Mouse (Mus musculus) cerebellum, postnatal 4 days (tissue): ENCODE results near the gene Susd3.

Source experiments
- DNase-seq, 2 experiments: peaks; one replicate each; pipeline ENCODE4 v3.0.0; 2022; ENCODE audit warnings: low spot score in 2 of 2, mixed read lengths in 1 of 2

The Susd3 gene

DNA sequence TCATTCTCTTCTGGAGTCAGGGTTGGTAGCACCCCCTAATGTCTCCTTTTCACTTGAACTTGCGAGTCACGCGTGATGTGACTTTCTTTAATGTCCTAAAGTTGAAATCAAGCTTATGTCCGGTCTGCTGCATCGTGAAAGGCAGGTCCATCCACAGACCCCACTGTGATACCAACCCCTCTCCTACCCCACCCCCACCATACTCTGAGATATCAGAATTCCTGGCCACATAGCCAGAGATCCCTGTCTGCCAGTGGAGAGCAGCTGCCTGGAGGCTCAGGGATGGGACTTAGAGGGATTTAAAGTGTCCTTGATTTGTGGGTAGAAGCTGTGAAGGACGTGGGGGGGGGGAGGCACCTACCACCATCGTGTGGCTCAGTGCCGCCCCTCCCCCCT lies at the start of gene Susd3:
Gene Susd3, minus strand, starts transcription at position 240 of the 396 bp plus-strand sequence.
- no peak for DNase-seq

GRCm38 (mm10) chr13:49296270-49296669 lies 47.8 kb upstream of the Susd3 start:
- no peak for DNase-seq

DNA sequence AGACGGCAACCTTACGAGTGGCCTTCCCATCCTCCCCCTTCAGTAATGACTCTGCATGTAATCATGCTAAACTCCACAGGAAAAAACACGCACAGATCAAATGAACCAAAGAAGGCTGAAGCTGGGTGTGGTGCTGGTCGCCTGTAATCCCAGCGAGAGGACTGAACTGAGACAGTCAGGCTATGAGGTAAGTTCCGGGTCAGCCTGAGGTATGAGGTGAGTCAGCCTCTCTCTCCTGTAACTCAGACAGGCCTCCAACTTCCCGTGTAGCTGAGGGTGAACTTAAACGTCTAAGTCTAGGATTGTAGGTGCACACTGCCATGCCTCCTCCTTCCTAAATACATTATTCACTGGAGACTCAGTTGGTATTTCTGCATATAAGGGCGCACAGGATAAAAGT lies 45.6 kb upstream of the Susd3 start:
- no peak for DNase-seq

DNA sequence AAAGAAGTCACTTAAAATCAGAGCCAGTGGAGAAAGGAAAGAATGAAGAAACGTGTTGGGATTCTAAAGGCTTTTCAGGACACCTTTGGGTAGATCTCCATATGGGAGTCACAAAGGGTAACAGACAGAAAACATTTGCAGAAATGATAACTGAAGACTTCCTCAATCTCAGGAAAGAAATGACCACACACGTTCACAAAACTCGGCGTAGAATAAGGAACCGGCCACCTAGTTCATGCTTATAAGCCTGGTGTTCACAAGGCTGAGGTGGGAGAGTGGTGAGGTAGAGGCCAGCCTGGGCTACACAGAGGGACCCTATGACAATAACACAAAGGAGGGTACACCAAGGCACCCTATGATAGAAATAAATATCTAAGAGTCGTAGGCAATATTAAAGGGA lies 43.4 kb upstream of the Susd3 start:
- no peak for DNase-seq

- peak in 1 of 2 experiments; percentile 12 for DNase-seq
Measured at GRCm38 (mm10) chr13:49291398-49291797, 42.9 kb upstream of the Susd3 start.

DNA sequence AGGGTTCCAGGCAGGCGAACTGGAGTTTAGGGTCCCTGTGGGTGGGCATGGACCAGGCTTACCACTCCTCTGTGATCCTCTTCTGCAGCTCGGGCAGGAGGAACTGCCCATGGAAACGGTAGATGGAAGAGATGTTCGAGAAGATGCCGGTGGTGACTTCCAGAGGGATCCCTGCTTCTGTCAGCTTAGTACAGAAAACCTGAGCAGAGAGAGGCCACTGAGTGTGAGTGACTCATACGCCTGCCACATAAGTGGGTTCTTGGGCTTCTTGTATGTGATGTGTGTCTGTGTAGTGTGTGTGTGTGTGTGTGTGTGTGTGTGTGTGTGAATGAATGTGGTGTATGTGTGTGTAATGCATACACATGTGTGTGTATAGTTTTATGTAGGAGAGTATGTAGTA lies 38.7 kb upstream of the Susd3 start:
- no peak for DNase-seq

DNA sequence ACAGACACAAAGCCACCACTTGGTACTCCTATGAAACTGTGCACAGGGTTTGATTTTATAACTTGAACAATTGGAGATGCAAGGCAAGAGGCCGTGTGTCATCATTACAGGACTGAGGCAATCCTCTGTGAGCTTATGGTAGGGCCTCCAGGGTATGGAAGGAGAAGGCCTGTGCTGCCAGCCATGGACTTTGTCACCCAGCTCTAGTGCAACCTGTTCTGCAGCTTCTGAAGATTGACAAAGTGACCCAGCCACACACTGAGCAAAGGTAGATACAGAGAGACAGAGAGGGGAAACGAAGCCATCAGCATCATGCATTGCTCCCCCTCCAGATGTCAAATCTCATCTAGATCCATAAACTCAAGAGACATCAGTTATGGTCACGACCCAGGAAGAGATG lies 38.2 kb upstream of the Susd3 start:
- no peak for DNase-seq

DNA sequence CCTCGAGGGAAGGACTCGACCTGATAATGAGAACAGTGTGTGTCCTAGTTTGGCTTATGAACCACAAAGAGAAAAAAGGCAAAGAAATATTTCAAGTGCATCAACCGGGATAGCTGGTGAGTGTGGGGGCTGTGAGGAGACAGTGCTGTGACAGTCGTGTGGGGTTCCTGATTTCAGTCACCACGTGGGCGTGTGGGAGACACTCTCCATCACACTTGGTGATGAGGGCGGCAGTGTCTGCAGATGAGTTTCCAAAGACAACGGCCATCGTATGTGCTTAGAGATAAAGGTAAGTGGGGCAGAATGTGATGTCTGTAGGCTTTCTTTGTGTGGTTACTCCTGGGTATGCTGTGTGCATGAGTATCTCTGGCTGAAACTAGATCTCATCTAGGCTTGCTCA lies 35.2 kb upstream of the Susd3 start:
- no peak for DNase-seq

GRCm38 (mm10) chr13:49282168-49282567 lies 33.7 kb upstream of the Susd3 start:
- DNase-seq: no peak

GRCm38 (mm10) chr13:49271831-49272765 lies 23.6 kb upstream of the Susd3 start:
- DNase-seq: no peak

- DNase-seq: no peak
Measured at GRCm38 (mm10) chr13:49270500-49270899, 22.0 kb upstream of the Susd3 start.

DNA sequence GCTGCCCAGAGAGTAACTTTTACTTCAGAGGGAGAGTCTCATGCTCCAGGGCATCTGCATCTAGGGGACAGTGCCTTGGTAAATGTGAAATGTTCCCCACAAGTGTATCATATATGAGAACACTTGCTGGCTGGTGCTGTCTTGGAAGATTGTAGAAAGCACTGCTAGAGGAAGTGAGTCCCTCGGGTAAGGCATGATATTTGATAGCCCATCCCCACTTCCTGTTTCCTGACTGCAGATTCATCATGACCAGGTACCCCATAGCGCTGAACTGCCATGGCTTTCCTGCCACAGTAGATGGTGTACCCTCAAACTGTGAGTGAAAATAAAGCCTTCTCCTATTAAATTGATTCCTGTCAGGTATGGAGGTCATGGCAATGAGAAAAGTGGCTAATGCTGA lies 19.1 kb upstream of the Susd3 start:
- no peak for DNase-seq

DNA sequence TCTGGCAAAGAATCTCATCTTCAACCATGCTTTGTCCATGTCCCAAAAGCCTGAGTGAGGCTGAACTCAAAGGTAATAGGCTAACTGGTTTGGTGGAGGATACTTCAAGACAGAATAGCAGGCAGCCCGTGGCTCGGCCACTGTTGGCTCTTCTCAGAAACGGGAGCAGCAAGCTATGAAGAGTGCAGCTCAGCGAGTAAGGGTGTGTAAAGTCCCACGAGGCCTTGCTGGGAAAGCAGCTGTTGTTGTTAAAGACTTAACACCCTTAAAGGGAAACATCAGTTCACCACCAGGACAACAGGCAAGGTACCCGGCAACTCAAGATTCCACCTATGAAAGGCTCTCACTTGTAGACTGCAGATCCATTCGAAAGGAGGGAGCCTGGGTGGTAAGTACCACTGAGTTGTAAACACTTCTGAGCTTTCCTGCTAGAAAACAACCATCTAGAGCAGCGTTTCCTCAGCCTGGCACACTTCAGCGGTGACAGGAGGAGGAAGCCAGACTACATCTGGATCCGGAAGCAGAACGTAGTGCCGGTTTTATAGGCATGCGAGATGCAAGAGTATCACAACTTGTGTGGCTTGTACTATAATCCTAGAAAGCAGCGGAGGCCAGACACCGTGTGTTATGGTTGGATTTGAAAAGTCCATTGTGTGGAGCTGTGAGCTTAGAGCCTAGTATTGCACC lies 11.7 kb upstream of the Susd3 start:
- no peak for DNase-seq

DNA sequence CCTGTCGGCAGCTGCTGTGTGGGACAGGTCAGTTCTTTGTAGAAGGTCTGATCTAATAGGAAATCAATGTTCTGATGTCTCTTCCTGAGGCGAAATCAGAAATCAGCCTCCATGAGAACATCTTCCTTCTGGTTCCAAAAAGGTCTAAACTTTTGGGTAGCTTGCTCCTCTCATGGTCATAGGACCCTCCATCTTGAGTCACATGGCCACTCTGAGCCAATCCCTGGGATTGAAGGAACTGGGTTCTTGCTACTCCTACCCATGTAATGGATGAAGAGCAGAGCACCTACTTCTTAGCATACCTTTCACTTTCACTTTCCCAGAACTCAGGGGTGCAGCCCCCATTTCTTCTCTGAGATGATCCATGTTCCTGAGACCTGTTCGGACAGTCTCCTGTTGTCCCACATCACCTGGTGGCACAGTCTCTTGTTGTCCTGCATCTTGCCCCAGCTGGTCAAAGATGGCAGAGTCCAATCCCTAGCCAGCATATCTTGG lies 9.4 kb upstream of the Susd3 start:
- DNase-seq: no peak

- no peak for DNase-seq
Measured at GRCm38 (mm10) chr13:49252746-49253145, 4.2 kb upstream of the Susd3 start.

DNA sequence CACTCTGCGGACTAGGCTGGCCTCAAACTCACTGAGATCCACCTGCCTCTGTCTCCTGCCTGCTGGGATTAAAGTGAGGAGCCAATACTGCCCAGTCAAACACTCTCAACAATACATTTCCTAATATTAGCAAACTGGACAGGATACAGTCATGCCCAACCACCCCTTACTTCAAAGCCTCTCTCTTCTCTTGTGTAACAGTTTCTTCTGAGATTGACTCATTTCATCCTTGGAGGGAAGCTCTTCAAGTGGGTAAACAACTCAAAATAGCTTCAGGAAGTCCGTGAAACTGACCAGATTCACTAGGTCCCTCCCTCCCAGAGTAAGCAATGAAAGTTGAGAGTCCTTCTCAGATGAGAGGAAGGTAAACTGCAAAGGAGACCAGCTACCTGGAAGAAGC lies 3.6 kb upstream of the Susd3 start:
- no peak for DNase-seq

DNA sequence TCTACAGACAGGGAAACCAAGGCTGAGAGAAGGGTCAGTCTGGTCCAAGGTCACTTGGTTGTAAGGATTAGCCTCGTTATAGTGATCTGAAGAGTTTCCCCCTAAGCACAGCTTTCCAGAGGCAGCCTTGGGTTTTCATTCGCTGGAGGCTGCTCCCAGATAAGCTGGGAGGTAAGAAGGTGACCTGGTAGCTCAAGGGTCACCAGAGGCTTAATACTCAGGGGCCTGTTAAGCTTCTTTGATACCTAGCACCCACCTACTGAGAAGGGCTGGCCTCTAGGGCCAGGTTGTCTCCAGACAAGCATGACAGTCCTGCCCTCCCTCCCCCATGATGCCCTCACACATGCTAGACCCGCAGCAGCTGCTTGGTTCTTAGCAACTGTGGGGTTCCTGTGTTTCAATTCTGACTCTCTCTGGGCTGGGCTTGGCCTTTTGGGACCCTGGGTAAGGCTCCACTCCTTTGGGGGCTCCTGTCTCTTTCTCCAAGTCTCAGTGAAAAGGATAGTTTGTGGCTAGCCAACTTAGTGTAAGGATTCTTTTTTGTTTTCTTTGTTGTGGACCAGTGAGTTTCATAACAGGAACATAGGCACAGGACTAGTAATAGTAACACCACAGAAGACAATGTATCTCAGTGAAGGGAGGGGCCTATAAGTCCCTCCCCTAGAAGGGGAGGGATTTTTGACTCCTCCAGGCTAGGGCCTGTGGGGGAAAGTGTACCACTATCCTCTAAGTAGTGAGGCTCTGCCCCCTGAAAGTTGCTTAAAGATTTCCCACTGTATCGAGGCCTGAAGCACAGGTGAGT lies 2.4 kb upstream of the Susd3 start:
- no peak for DNase-seq

DNA sequence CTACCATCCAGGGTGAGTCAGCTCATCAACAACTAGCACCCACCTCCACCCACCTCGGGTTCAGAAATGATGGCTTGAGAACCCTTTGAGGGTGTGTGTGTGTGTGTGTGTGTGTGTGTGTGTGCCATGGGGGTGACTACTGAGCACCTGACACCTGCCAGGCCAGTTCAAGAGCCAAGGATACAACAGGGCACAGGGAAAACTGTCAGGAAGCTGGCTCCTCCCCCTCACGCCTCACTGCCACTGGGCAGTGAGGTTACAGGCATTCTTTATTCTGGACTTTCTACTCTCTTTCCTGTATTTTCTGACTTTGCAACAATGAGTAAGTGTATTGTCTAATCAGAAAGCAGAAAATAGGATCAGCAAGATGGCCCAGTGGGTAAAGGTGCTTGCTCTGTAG lies 1.1 kb upstream of the Susd3 start:
- DNase-seq: no peak

- no peak for DNase-seq
Measured at GRCm38 (mm10) chr13:49248923-49249322, 417 bp upstream of the Susd3 start.

DNA sequence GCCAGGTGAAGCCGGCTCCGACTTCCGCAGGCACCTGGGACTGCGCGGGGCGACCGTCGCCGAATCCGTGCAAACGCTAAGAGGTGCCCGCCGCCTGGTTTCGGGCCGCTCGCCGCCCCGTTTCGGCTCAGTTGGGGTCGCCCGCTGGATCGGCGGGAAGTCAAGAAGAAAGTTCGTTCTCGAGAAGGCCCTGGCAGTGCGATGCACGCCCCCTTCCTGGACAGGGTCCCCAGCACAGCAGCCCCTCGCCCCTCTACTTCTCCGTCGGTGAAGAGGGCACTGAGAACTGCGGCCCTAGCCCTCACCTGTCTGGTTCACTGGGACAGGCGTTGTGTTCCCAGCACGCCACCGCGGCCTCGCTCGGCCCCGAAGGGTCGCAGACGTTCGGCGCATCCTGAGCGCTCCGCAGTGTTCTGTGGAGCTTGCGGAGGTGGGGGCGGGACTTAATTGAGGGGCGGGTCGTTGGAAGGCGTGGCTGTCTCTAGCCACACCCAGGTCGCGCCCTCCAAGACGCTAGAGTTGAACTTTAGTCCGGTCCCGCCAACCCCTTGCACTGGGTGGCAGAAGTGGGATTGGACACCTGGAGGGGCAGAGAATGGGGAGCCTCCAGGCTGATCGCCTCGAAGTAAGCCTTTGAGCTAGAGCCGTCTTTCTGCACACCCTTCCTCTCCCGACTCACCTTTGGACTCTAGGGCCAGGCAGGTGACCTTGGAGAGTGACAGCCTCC lies 603 bp downstream of the Susd3 start:
- no peak for DNase-seq

- DNase-seq: no peak
Measured at GRCm38 (mm10) chr13:49247232-49247739, 1.2 kb downstream of the Susd3 start.
